Mouse (Mus musculus): Measurements from ENCODE around the gene Msantd2.
A peak's percentile ranks its signal among the peaks of the same experiment; 100 is the strongest.

The Msantd2 gene

DNA sequence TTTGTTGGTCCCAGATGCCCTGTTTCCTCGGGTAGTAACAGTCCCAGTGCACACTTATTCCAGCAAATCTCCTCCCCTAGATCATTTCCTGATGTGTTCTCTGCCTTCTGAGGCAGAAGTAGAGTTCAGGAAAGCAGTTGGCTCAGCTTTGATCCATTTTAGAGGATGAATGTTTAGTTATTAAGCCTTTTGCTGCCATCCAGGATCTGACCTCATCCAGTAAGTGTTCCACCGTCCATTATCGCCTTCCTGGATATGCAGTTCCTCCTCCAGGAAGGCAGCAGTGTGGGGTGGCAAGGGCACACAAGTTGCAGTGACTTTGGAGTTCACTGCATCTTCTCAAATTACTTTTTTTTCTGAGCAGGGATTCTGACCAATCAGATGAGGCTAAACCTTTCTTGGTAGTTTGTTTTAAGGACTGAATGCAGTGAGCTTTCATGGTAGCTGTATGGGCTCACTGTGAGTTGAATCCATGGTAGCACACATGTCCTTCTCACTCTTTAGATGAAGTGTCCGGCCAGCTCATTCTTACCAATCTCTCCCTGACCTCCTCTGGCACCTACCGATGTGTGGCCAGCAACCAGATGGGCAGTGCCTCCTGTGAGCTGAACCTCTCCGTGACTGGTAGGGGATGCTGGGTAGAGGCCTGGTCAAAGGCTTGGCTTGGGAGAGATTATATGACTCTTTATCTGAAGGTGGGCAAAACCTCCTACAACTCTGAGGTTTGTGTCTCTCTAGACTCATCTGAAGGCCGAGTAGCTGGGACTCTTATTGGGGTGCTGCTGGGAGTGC lies 52.9 kb downstream of the Msantd2 start:
- no peak for DNase-seq (ENCODE audit: low spot score)

DNA sequence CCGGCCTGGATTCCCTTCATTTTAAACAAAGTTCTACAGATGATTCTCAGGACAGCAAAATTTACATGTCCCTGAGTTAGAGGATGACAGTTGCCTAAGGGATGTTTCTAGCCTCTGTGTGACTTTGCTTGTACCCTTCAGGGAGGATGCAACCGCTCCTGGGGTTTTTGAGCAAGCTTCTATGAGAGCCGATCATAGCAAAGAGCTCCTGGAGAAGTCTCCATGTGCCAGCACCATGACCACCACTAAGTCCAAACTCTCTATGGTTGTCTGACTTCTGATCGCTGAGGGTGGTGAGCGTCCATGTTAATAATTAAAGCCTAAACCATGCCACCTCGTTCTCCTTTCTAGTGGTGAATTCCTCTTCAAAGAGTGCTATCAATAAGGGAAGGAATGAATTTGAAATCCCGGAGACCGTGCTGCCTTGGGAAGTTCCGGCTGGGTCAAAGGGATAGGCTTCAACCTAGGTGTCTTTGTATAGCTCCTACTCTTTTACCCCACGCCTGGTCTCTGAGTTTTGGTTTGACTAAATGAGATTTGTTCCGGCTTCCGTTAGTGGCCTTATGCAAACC lies 54.8 kb downstream of the Msantd2 start:
- DNase-seq (ENCODE audit: low spot score) = peak; percentile 9

DNA sequence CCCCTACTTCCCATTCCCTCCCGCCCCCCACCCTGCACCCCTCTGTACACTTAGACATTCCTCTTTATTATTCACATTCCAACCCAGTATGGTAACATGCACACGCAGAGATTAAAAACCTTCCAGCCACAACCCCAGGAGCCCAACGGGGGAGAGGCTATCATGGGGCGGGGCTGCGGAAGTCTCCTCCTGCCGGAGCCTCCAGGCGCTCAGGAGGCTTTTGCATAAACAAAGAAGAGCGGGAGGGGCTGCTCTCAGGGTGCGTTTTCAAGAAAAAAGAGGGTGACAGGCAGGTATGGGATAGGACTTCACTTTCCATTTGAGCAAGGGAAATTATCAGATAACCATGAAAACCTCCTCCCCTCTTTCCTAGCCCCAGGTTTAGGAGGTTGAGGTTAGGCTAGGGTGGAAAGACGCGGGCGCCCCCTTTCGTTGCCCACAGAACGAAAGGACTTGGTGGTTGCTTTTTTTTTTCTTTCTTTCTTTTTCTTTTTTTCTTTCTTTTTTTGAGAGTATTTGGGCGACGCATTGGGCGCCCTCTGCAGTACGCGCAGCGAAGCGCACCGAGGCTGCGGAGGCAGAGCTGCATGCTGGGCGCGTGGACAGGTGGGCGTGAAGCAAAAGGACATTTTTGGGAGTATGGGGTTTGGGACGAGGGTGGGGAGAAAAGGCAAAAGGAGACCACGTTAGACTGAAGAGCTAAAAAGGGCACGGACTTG lies 55.5 kb downstream of the Msantd2 start:
- peak; percentile 75 for DNase-seq (ENCODE audit: low spot score)

DNA sequence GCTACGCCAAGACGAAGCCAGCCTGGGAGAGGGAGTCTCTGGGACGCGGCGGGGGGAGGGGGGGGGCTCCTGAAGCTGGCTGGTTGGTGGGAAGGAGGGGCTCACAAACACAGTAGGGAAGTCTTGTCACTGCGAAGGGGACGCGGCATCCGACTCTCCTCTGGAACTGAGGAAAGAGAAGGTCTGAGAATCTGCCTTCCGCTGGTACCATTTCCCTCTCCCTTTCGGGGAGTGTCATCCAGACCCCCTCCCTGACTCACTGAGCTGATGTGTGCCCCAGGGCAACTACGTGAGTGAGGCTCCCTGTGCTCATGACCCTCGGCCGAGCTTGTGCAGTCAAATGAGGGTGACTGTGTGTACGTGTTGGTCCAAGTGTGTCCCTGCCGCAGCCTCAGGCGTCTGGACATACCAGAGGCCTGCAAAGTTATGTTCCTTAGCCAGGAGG lies 56.1 kb downstream of the Msantd2 start:
- DNase-seq (ENCODE audit: low spot score) = peak; percentile 23

DNA sequence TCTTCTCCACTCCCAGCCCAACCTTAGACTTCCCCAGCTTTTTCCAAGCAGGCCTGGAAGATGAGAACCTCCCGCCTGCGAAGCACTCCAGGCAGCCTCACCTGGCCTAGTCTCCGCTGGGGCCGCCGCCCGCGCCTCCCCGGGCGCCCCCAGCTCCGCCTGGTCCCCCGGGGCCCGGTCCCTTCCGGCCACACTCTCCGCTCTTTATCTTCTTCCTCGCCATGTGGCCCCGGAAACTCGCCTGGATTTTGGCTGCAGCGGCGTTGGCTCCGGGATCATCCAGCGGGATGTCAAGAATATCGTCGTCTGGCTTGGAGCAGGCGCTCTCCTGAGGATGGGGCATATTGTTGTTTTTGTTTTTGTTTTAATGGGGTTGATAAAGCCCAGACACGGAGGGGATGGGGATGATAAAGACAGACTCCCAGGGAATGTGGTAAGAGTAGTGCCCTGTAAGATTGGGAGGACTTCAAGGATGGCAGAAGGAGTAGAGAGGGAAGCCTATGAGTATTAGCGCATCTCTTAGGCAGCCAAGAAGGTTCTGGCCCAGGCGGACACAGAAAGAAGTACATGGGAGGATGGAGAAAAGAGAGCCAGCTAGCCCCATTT lies 56.8 kb downstream of the Msantd2 start:
- DNase-seq (ENCODE audit: low spot score) = peak; percentile 10

DNA sequence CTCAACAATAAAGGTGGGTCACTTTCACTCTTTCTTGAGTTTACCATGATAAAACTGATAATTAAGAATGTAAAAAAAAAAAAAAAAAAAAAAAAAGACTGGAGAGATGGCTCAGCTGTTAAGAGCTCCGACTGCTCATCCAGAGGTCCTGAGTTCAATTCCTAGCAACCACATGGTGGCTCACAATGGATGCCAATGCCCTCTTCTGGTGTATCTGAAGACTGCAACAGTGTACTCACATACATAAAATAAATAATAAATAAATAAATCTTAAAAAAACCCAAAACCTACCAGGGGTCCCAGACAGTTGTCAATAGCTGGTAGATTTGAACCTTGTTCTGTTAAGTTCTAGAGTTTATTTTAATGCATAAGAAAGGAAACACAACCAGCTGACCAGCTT lies 57.8 kb downstream of the Msantd2 start:
- peak; percentile 14 for DNase-seq (ENCODE audit: low spot score)

DNA sequence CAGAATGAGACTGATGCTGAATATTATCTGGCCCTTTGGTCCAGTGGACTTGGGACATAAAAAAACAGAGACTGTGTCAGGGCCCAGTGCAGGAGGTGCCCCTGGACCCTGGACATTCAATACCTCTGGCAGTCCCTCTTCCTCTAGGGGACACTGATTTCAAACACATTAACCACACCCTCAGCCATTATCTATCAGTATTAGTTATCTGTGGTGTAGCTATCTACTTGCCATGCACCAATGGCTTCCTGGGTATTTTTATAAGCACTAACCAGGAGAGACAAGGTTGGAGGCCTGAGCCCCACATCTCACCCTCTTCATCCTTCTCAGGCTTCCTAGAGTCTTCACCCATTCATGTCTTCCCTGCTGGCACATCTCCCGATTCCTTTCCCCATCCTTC lies 61.3 kb downstream of the Msantd2 start:
- no peak for DNase-seq (ENCODE audit: low spot score)

DNA sequence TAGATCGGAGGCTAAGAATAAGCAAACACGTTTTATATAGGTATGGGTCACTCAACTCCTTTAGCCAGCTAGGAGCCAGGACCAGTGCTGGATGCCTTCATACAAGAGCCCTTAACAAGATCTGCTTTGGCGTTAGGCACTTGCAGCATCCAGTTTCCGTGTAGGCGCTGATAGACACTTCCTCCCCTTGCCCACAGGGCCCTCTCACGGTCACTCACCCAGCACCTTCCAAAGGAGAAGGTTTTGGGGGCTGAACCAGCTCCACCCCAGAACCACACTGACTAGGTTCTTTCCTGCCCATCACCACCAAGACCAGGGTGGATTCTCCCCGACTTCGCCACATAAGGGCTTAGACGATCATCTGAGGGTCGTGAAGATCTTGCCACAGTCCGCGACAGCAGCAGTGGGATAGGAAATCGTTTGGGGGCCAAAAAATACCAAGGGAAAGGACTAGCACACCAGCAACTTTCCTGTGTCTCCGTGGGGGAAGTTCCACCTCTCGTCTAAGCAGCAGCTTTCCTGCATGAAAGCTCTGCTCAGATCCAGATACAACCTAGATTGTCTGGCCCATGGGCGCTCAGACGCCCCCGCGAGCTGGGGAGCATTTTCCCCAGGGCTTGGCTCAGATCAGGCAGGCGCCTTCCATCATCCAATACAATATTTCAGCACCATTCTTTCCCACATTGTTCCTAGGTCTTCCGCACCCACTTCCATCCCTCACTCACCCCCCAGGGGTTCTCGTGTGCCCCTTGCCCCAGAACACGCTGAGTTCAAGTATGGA lies 62.8 kb downstream of the Msantd2 start:
- no peak for DNase-seq (ENCODE audit: low spot score)

DNA sequence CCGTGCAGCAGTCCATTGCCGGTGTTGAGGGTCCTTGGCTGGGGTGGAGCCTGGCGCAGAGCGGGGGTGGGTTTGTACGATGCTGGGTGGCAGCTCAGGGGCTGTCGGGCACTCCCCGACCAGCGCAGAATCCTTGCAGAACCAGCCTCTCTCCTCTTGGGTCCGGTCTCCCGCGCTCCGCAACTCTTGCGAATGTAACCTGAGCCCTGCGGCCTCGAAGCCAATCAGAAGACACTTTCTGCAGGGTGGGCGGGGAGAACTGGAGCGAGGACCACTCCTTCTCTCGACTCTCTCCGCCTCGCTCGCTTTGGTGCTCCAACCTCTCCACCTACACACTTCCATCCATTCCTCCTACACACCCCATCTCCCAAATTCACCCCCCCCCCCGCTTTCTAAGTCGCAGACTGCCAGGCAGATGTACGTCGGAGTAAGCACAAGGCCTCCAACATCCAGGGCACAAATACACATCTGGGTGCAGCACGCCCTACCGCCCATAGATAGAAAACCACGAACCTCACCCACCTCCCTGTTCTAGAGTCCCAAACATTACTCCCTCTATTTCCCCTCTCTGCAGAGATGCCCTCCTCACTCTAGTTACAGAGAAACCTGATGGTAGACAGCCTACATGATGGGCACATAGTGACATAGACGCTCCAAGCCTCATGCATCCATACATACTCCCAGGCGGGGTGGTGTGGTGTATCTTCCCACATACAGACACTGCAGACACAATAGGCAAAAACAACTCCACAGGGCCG lies 63.6 kb downstream of the Msantd2 start, which contains the start of gene Nrgn:
Gene Nrgn (minus strand): TSS at position 369 of the 758 bp plus-strand sequence.
- peak; percentile 95 for DNase-seq (ENCODE audit: low spot score)

DNA sequence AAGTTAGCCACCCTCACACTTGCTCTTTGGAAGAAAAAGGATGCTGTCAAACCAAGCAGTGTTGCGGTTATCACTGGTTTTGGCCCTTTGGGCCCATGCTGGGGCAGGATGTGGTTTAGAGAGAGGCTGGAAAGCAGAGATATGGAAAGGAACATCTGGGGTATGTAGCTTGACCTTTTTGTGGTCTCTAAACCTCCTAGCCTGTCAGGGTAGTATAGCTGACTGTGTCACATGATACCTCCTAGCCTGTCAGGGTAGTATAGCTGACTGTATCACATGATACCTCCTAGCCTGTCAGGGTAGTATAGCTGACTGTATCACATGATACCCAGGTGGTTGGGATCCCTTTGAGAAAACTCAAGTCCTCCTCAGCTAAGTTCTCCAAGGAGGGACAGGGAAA lies 65.2 kb downstream of the Msantd2 start:
- no peak for DNase-seq (ENCODE audit: low spot score)

DNA sequence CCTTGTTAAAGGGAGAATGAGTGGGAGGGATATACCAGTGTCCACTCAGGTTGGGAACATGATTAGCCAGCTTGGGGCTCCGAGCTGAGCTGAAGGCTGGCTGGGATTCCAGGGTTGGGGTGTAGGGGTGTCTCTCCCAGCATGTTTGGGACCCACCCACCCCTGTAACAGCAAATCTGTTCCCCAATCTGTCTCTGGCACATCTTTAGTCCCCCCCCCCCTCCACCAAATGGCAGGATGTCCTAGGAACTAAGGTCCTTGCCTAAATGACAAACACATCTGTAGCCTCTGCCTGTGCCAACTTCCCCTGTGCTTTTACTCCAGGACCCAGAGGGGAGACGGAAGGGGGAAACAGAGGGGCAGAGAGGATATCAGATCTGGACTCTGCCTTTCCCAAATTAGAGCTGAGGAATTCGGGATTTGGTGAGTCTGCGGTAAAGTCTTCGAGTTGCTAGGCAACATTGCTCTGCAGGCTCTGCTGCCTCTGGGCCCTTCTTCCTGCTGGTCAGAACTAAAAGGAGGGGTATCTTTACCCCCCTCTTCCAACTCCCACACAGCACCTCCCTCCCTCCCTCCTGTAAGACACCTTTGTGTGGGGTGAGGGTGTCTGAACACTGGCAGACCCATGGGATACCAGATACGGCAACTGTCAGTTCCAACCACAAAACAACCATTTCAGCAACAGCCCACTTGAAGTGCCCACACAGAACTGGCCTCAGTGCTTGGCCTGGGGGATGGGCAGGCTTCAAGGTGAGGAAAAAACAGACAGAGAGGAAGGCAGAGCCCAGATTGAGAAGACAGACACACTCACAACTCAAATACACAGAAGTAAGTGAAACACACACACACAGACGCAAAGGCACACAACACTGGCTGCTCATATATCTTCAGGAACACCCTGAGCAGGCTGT lies 66.0 kb downstream of the Msantd2 start, which contains the start of gene Siae:
Gene Siae (plus strand): TSS at position 861 of the 911 bp plus-strand sequence.
- no peak for DNase-seq (ENCODE audit: low spot score)

DNA sequence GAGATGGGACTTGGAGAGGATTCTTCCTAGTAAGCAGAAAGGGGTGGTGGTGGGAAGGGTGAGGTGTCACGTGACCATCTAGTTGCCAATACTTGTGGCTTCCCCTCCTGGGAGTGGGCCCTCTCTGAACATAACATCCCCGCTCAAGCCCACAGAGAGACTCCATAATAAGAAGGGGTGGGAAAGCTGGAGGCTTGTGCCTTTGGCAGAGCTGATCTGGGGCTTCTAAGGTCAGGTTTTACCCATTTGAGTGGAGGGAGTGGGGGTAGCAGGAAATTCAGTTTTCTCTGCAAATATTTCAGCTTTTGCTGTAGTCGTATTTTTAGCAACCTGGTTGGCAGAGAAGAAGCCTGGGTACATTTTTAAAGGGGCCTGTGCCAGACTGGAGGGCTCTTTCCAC lies 67.2 kb downstream of the Msantd2 start:
- DNase-seq (ENCODE audit: low spot score) = no peak

DNA sequence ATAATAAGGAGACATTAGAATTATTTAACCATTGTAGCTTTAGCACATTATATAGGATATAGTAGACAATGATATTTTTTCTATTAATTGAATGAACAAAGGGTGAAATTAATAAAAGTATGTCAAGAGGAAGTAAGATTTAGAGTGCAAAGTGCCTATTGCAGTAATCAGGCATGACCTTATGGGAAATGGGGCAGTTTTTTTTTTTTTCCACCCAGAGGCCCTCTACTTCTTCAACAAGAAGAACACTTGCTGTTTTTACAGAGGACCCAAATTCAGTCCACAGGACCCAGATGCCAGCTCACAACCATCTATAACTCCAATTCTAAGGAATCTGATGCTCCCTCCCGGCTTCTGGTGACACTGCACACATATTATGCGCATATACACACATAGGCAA lies 71.5 kb downstream of the Msantd2 start:
- DNase-seq (ENCODE audit: low spot score) = no peak

DNA sequence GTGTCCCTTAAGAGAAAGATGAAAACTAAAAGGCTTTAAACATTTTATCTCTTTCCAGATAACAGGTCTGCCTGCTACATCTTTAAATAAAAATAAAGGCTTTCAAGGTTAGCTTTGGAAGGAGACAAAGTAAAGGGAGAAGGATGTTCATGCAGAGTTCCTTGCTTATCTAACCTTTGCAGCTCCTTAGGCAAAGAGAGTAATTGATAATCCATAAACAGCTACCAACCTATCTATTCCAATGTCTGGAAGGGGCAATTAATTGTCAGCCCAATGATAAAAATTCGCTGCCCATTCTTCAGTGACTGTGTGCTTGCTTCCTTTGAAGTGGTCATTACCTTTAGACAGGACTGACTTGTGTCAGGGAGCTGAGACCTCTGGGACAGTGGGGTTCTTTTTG lies 74.7 kb downstream of the Msantd2 start:
- no peak for DNase-seq (ENCODE audit: low spot score)

DNA sequence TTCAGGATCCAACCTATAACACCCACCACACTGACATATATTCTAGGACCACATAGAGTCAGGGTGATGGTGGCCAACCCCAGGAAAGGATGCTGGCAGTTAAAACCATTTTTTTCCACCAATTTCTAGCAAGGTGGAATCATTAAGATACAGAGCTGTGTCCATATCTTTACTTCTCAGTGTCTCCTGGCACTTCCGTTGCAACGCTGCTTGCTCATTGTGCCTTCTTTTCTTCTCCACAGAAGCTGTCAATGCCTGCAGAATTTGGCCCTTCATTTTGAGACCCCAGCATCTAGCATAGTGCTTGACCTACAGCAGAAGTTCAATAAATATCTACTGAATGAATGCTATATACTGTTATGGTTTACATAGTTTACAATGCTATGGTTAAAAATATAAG lies 77.9 kb downstream of the Msantd2 start:
- no peak for DNase-seq (ENCODE audit: low spot score)

DNA sequence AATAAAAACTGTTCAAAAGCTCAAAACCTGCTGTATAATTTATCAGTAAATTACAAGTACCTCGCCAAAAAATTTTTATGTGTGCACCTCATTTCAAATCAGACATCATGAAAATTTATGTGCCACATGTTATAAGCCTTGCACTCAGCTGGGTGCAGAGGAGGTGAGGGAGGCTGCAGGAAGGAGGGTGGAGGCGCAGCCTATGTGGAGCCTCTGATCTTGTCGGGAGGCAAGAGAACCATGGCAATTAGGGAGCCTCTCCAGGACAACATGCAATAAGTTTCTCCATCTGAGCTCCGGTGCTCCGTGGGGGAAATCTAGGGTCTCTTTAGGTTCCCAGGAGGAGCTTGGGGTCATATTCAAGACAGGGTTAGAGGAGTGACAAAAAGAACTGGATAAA lies 78.3 kb downstream of the Msantd2 start:
- no peak for DNase-seq (ENCODE audit: low spot score)

DNA sequence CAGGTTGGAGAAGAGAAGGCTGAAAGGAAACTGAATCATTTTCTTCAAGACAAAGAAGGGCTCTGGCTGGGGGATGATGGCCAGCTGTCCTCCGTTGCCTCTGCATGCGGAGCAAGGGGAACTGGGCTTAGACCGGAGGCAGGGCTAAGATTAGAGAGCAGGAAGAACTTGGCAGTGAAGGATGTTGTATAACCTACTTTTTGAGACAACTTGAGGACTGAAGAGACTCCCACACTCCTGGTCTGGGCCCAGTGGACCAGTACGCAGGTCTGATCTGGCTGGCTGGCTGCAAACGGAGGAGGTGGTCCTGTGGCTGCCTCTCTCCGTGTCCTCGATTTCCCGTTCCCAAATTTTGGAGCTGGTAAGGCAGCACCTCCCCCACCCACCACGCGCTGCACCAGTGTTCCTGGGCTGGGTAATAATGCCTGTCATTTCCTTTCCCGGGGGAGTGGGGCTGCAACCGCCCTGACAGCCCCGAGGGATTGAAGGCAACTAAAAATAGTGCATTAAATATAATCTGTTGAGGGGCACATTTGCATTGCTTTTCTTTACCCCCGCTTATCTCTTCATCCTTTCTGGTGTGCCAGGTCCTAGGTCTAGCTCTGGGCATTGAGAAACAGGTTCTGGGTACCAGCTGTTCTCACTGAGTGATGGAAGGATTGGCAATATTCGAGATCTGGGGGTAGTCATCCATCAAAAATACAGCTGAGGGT lies 78.9 kb downstream of the Msantd2 start:
- no peak for DNase-seq (ENCODE audit: low spot score)

DNA sequence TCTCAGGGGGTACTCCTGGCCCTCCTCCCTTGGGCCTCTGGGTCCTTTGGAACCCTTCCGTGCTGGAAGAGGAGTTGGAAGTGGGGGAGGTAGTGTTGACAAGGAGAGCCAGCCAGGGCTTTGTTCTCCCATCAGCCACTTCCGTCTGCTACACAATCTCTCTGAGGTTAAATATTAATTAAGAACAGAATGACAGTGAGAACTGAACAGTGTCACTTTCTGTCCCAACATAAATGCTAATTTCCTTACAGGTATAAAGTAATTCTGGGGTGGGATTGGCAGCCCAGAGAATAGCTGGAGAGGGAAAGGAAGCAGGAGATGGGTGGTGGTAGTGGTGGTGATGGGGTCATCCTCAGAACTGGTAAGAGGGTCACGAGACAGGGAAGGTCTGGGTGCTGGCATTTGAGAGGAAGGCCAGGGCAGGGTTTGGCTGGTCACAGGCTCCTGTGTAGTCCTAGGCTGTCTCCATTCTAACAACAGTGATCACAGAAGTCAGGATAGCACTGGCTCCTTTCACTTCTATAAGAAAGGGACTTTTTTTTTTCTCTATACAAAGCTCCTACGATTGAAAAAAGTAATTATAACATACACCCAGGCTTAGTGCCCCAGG lies 79.6 kb downstream of the Msantd2 start:
- DNase-seq (ENCODE audit: low spot score) = no peak
